Mouse (Mus musculus): ENCODE data around the gene Olfr955. TPM values are rescaled to one million over a fixed set of nuclear protein-coding genes. Genes with fewer than 3 reads are reported as not detected.
A peak's percentile ranks its signal among the peaks of the same experiment; 100 is the strongest.

Gene Olfr955
- total RNA-seq (2021): not detected
- long read RNA-seq, experiment 1: 0 reads
- long read RNA-seq, experiment 2: 0 reads

- intact Hi-C loops (cut with DNase I): no loop called here
- no peak for DNase-seq
These were observed at the start of gene Olfr955 for GRCm38 (mm10) chr9:39471844-39472243. Gene Olfr955 (minus strand): TSS chr9:39471944.

- intact Hi-C loops (cut with DNase I): no loop called here
- no peak for DNase-seq
These were observed 46.9 kb upstream of the Olfr955 start for GRCm38 (mm10) chr9:39518595-39518994.

GRCm38 (mm10) chr9:39515531-39515930, 43.8 kb upstream of the Olfr955 start, which contains the start of gene Olfr957:
Gene Olfr957 (minus strand): TSS chr9:39515809.
- intact Hi-C loops (cut with DNase I): no loop called here
- DNase-seq: no peak

- no peak for DNase-seq
- intact Hi-C loops (cut with DNase I): loop anchor here (2.0 kb wide), 1 partner anchor 103 kb away; no protein-coding TSS in a partner anchor
These were observed 37.7 kb upstream of the Olfr955 start for GRCm38 (mm10) chr9:39509412-39509811.

GRCm38 (mm10) chr9:39508998-39509397, 37.3 kb upstream of the Olfr955 start:
- peak; percentile 29 to 64 for DNase-seq
- intact Hi-C loops (cut with DNase I): loop anchor here (2.0 kb wide), 1 partner anchor 104 kb away; no protein-coding TSS in a partner anchor

GRCm38 (mm10) chr9:39493895-39494294, 22.2 kb upstream of the Olfr955 start, which contains the start of gene Olfr44:
Gene Olfr44 (minus strand): TSS chr9:39493995.
- no peak for DNase-seq
- intact Hi-C loops (cut with DNase I): no loop called here

- DNase-seq: no peak
- intact Hi-C loops (cut with DNase I): no loop called here
These were observed 15.3 kb downstream of the Olfr955 start, which contains the start of gene Olfr954 for GRCm38 (mm10) chr9:39456401-39456800. Gene Olfr954 (plus strand): TSS chr9:39456701.

- DNase-seq: no peak
- intact Hi-C loops (cut with DNase I): no loop called here
These were observed 44.7 kb downstream of the Olfr955 start, which contains the start of gene Olfr952 for GRCm38 (mm10) chr9:39427048-39427447. Gene Olfr952 (minus strand): TSS chr9:39427148.

Other genes with a start within 250 kb of the Olfr955 start
- gene Olfr1537, start 221.9 kb downstream of the Olfr955 start, total RNA-seq (2021): not detected
- gene Olfr945, start 195.1 kb downstream of the Olfr955 start, total RNA-seq (2021): not detected
- not detected for gene Olfr948, start 145.9 kb downstream of the Olfr955 start, total RNA-seq (2021)
- not detected for gene Olfr951, start 84.5 kb downstream of the Olfr955 start, total RNA-seq (2021)
- not detected for gene Olfr952, start 44.8 kb downstream of the Olfr955 start, total RNA-seq (2021)
- not detected for gene Olfr954, start 15.2 kb downstream of the Olfr955 start, total RNA-seq (2021)
- gene Olfr44, start 22.1 kb upstream of the Olfr955 start, total RNA-seq (2021): not detected
- gene Olfr957, start 43.9 kb upstream of the Olfr955 start, total RNA-seq (2021): not detected
- not detected for gene Olfr958, start 82.1 kb upstream of the Olfr955 start, total RNA-seq (2021)
- gene Olfr959, start 103.6 kb upstream of the Olfr955 start, total RNA-seq (2021): not detected
- 1 to 10 TPM in 1 of 2 experiments, under 1 TPM in 1; 0.73 to 1.4 TPM for gene AW551984, start 132.5 kb upstream of the Olfr955 start, total RNA-seq (2021)
- gene Olfr148, start 138.7 kb upstream of the Olfr955 start, total RNA-seq (2021): not detected
- gene Olfr960, start 149.4 kb upstream of the Olfr955 start, total RNA-seq (2021): not detected
- gene Olfr961, start 173.1 kb upstream of the Olfr955 start, total RNA-seq (2021): not detected
- not detected for gene Olfr963, start 195.3 kb upstream of the Olfr955 start, total RNA-seq (2021)
- gene Olfr149, start 235.2 kb upstream of the Olfr955 start, total RNA-seq (2021): not detected
- gene Olfr965, start 239.4 kb upstream of the Olfr955 start, total RNA-seq (2021): not detected